Mouse (Mus musculus): Measurements from ENCODE around the gene Wdr62. TPM values are rescaled to one million over a fixed set of nuclear protein-coding genes. Genes with fewer than 3 reads are reported as not detected.
A peak's percentile ranks its signal among the peaks of the same experiment; 100 is the strongest.

Gene Wdr62
- polyA plus RNA-seq, 2 experiments: 7.5 to 14.0 TPM

DNA sequence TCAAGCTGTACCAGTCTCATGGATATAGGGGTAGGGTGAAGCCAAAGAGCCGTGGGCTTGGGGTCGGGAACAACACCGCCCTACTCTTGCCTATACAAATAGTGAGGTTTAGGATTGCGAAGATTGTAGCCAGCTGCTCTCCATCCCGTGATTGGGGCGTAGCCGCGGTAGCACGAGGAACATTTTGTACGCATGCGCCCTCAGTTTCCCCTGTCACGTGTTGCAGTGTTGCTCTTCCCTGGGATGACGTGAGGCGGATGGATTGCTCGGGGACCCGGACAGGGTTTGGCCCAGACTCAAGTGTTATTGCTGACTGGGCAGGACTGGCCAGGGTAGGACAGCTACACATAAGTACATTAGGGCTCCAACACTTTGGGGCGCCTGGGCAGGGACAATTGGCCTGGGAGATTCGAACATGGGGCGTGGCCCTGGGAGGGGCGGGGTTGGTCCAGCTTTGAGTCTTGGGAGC is 485 bp upstream of the Wdr62 start:
- WGBS (ENCODE audit: insufficient replicate concordance): under 1% methylated on average over 20 of the region's 20 CpGs
- H3K4me3 ChIP-seq (ENCODE audit: insufficient read depth in 1 of 2, low read depth in 2 of 2, low read length in 2 of 2): peak overlapping the region; percentile 74 to 78
- TF ChIP-seq CTCF (IDR thresholded peaks at IDR 0.05; ENCODE audit: low read depth) (no peak), EP300 (IDR thresholded peaks at IDR 0.05; ENCODE audit: low read depth) (no peak)
- DNase-seq (ENCODE audit: low read depth in 3 of 3, low spot score in 3 of 3) (peak; percentile 64 to 78 (median 71)), ATAC-seq (ENCODE audit: insufficient read depth) (peak; percentile 58)
- peak overlapping the region; percentile 20; the same call in 1 of the 2 replicates for H3K9ac ChIP-seq (replicated peaks)
- H3K27me3 ChIP-seq (ENCODE audit: control insufficient read depth, insufficient read depth, low read length): no peaks in the 10 kb centered on the region
- peak overlapping the region; percentile 85 for H3K4me2 ChIP-seq (ENCODE audit: low read depth)
- H3K4me1 ChIP-seq (replicated peaks; ENCODE audit: control insufficient read depth in 2 of 2, insufficient read depth in 2 of 2, low read length in 1 of 2): peaks cover 2 to 10% of the 10 kb centered on the region in 2 experiments; a peak in 3 of 4 replicates
- H3K36me3 ChIP-seq (replicated peaks; ENCODE audit: control insufficient read depth, insufficient read depth, low read depth): no peaks in the 10 kb centered on the region
- no peaks in the 10 kb centered on the region for H3K9me3 ChIP-seq (ENCODE audit: control insufficient read depth, low read length)
- H3K27ac ChIP-seq: peak overlapping the region; percentile 93

DNA sequence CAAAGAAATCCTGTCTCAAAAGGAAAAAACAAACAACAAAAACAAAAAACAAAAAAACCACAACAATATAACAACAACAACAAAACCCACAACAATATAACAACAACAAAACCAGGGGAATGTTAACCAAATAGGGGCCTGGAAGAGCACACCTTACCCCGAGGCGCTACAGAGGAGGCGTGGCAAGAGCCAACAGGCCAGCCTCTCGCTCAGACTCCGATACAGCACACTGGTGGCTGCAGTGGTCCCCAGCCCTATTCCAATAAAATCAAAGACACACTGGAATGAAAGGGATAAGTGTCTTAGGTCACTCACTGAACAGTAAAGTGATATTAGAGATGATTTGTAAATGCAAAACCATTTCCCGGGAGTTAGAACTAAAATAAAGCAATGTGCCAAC is 683 bp downstream of the Wdr62 start:
- 0% methylated on average over 6 of the region's 6 CpGs for WGBS (ENCODE audit: insufficient replicate concordance)
- Histone ChIP-seq H3K27ac (peak overlapping the region; percentile 93), H3K36me3 (replicated peaks; ENCODE audit: control insufficient read depth, insufficient read depth, low read depth) (no peaks in the 10 kb centered on the region), H3K4me3 (ENCODE audit: insufficient read depth in 1 of 2, low read depth in 2 of 2, low read length in 2 of 2) (peak overlapping the region; percentile 78 to 89), H3K27me3 (ENCODE audit: control insufficient read depth, insufficient read depth, low read length) (no peaks in the 10 kb centered on the region), H3K4me2 (ENCODE audit: low read depth) (peak overlapping the region; percentile 85), H3K9me3 (ENCODE audit: control insufficient read depth, low read length) (no peaks in the 10 kb centered on the region), H3K4me1 (replicated peaks; ENCODE audit: control insufficient read depth in 2 of 2, insufficient read depth in 2 of 2, low read length in 1 of 2) (peaks cover 2 to 10% of the 10 kb centered on the region in 2 experiments; a peak in 3 of 4 replicates), H3K9ac (replicated peaks) (peak overlapping the region; percentile 85)
- no peak for TF ChIP-seq CTCF (IDR thresholded peaks at IDR 0.05; ENCODE audit: low read depth)
- no peak for TF ChIP-seq EP300 (IDR thresholded peaks at IDR 0.05; ENCODE audit: low read depth)
- ATAC-seq (ENCODE audit: insufficient read depth) (peak; percentile 42; the same call in 1 of the 2 replicates), DNase-seq (ENCODE audit: low read depth in 3 of 3, low spot score in 3 of 3) (peak in 1 of 3 experiments; percentile 49)

DNA sequence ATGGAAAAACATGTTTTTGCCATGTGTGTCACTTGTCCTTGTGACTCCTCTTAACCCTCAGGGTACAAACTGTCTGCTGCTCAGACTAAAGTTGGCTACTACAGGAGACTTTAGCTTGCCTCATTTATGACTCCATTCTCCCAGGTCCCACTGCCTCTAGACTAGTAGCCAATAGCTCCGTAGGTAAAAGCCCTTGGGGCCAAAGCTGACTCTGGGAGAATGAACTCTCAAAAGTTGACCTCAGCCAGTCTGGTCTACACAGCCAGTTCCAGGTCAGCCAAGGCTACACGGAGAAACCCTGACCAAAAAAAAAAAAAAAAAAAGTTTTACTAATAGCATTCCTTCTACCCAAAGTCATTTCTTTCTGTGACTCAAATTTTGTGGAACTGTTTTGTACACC is 1.3 kb downstream of the Wdr62 start:
- Histone ChIP-seq H3K9ac (replicated peaks) (peak overlapping the region; percentile 16), H3K4me1 (replicated peaks; ENCODE audit: control insufficient read depth in 2 of 2, insufficient read depth in 2 of 2, low read length in 1 of 2) (peaks cover 2 to 10% of the 10 kb centered on the region in 2 experiments; a peak in 3 of 4 replicates)
- no peak for ATAC-seq (ENCODE audit: insufficient read depth)

DNA sequence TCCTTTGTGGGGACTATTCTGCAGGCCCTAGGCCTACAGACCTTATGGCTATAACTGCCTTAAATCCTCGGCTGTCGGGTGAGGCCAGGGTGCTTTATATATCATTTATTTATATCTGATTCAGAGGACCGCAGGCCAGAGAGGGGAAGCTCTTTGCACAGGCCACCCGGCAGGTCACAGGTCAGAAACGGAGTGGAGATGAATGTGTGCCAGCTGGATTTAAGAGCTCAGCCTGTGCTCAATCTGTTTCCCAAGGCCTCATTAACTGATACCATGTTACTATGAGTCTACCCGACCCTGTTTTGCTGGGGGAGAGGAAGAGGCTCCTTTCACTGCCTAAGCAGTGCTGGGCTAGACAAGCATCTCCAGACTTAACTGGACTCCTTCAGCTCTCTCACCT is 5.8 kb downstream of the Wdr62 start:
- no peaks in the 10 kb centered on the region; the same call in 1 of the 2 replicates for H3K36me3 ChIP-seq (replicated peaks; ENCODE audit: control insufficient read depth, insufficient read depth, low read depth)
- no peak for ATAC-seq (ENCODE audit: insufficient read depth)
- H3K4me3 ChIP-seq (ENCODE audit: insufficient read depth in 1 of 2, low read depth in 2 of 2, low read length in 2 of 2): no peak overlapping the region
- no peak for TF ChIP-seq CTCF (IDR thresholded peaks at IDR 0.05; ENCODE audit: low read depth)
- no peak for TF ChIP-seq EP300 (IDR thresholded peaks at IDR 0.05; ENCODE audit: low read depth)
- H3K9ac ChIP-seq (replicated peaks): no peak overlapping the region
- H3K9me3 ChIP-seq (ENCODE audit: control insufficient read depth, low read length): no peaks in the 10 kb centered on the region
- 0 out of 4 replicates have a peak, but pooled peaks cover 2% of the 10 kb centered on the region in 2 experiments for H3K4me1 ChIP-seq (replicated peaks; ENCODE audit: control insufficient read depth in 2 of 2, insufficient read depth in 2 of 2, low read length in 1 of 2)
- 74% methylated on average over 6 of the region's 6 CpGs for WGBS (ENCODE audit: insufficient replicate concordance)
- no peak overlapping the region for H3K27ac ChIP-seq
- no peaks in the 10 kb centered on the region for H3K27me3 ChIP-seq (ENCODE audit: control insufficient read depth, insufficient read depth, low read length)
- no peak for DNase-seq (ENCODE audit: low read depth in 3 of 3, low spot score in 3 of 3)
- H3K4me2 ChIP-seq (ENCODE audit: low read depth): no peak overlapping the region

More for the DNA sequence above, 1.3 kb downstream of the Wdr62 start:
- no peak for DNase-seq (ENCODE audit: low read depth in 3 of 3, low spot score in 3 of 3)
- Histone ChIP-seq H3K4me2 (ENCODE audit: low read depth) (peak overlapping the region; percentile 85), H3K4me3 (ENCODE audit: insufficient read depth in 1 of 2, low read depth in 2 of 2, low read length in 2 of 2) (peak overlapping the region in 1 of 2 experiments; percentile 78; a peak in 3 of 4 replicates), H3K36me3 (replicated peaks; ENCODE audit: control insufficient read depth, insufficient read depth, low read depth) (no peaks in the 10 kb centered on the region), H3K27ac (no peak overlapping the region), H3K27me3 (ENCODE audit: control insufficient read depth, insufficient read depth, low read length) (no peaks in the 10 kb centered on the region), H3K9me3 (ENCODE audit: control insufficient read depth, low read length) (no peaks in the 10 kb centered on the region)
- 58% methylated on average over 2 of the region's 2 CpGs for WGBS (ENCODE audit: insufficient replicate concordance)
- TF ChIP-seq CTCF (IDR thresholded peaks at IDR 0.05; ENCODE audit: low read depth) (no peak), EP300 (IDR thresholded peaks at IDR 0.05; ENCODE audit: low read depth) (no peak)

DNA sequence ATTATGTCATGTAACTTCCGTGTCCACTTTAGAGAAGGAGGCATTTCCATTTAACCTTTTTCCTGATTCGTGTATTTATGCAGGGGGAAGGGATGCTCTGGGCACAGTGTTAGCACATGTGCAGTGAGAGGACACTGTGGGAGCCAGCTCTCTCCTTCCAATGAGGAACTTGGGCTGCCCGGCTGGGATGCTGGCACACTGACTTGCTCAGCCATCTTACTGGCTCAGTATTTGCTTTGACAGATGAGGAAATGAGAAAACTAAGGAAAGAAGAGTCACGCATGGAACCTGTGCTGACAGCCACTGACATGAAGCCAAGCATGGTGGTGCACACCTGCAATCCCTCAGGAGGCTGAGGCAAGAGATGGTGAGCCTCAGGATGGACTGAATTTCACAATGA is 10.6 kb downstream of the Wdr62 start:
- Histone ChIP-seq H3K36me3 (replicated peaks; ENCODE audit: control insufficient read depth, insufficient read depth, low read depth) (peaks cover 4% of the 10 kb centered on the region), H3K4me1 (replicated peaks; ENCODE audit: control insufficient read depth in 2 of 2, insufficient read depth in 2 of 2, low read length in 1 of 2) (no peaks in the 10 kb centered on the region)
- 79% methylated on average over 4 of the region's 4 CpGs for WGBS (ENCODE audit: insufficient replicate concordance)

More for the DNA sequence above, 10.6 kb downstream of the Wdr62 start:
- TF ChIP-seq EP300 (IDR thresholded peaks at IDR 0.05; ENCODE audit: low read depth) (no peak), CTCF (IDR thresholded peaks at IDR 0.05; ENCODE audit: low read depth) (no peak)
- Histone ChIP-seq H3K27ac (no peak overlapping the region), H3K9ac (replicated peaks) (no peak overlapping the region), H3K4me3 (ENCODE audit: insufficient read depth in 1 of 2, low read depth in 2 of 2, low read length in 2 of 2) (no peak overlapping the region), H3K4me2 (ENCODE audit: low read depth) (no peak overlapping the region), H3K9me3 (ENCODE audit: control insufficient read depth, low read length) (no peaks in the 10 kb centered on the region), H3K27me3 (ENCODE audit: control insufficient read depth, insufficient read depth, low read length) (no peaks in the 10 kb centered on the region)
- no peak for ATAC-seq (ENCODE audit: insufficient read depth)
- no peak for DNase-seq (ENCODE audit: low read depth in 3 of 3, low spot score in 3 of 3)
